Mouse (Mus musculus) heart, postnatal 14 days (tissue): ENCODE results near the gene Cuedc1. TPM values are rescaled to one million over a fixed set of nuclear protein-coding genes. Genes with fewer than 3 reads are reported as not detected.

Source experiments
- DNase-seq, 2 experiments: peaks; one replicate each; pipeline ENCODE4 v3.0.0; 2021 to 2022
- intact Hi-C: fragments of 180-260 bp; cut with DNase I; formaldehyde crosslinking; loops from one replicate; pipeline ENCODE4 v1.15.1; 2025
- long read RNA-seq, 2 experiments: library from polyadenylated mRNA; stranded (forward); transcript quantifications; one replicate each; pipeline ENCODE4 v2.0.0; 2021
- total RNA-seq, 2 experiments: library from RNA; stranded (reverse); gene quantifications; 2 replicates each; pipeline ENCODE4 v1.2.3; 2021

Cuedc1 gene
- total RNA-seq, result 10 to 100 TPM; 47.9 to 55.6 TPM
- long read RNA-seq, experiment 1, transcript Cuedc1-201 (11 exons, 3,180 nt), result major isoform, 15 of 42 reads
- long read RNA-seq, experiment 1, partial matches to known transcripts, result 15 of 42 reads
- long read RNA-seq, experiment 1, other reads (novel, unspliced or antisense), result 12 of 42 reads
- long read RNA-seq, experiment 2, transcript Cuedc1-201 (11 exons, 3,180 nt), result major isoform, 15 of 35 reads
- long read RNA-seq, experiment 2, partial matches to known transcripts, result 18 of 35 reads
- long read RNA-seq, experiment 2, other reads (novel, unspliced or antisense), result 2 of 35 reads

DNA sequence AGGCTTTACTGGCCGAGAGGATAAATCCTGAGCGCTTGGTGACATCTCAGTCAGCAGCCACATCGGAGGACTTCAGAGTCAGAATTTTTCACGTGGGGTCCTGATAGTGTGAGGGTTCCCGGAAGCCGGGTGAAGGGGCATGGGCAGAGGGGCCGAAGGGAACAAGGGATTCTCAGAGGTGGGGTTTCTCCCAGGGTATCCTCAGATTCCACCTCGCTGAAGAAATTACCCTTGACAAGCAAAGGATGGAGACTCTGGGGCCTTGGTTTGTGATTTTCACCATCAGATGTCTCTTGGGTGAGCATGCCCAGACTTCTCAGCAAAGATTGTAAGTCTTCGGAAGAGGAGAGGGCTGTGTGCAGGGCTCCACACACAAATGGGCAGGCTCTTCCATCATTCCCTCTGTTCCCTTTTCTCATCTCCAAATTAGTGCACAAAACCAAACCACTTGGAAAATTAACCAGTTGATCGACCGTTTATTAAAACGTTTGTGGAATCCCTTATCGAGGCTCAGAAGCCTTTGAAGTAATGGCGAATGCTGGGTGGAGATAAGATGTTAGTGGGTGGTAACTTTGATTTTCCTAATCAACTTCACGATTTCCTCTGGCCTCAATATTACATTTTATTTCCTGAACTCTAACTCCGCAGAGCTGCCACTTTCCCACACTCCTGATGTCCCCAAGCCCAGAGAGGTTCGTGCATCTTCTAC, at the start of gene Cuedc1:
Cuedc1 (plus strand) TSS at position 38 of the 709 bp plus-strand sequence.
- DNase-seq, result no peak

DNA sequence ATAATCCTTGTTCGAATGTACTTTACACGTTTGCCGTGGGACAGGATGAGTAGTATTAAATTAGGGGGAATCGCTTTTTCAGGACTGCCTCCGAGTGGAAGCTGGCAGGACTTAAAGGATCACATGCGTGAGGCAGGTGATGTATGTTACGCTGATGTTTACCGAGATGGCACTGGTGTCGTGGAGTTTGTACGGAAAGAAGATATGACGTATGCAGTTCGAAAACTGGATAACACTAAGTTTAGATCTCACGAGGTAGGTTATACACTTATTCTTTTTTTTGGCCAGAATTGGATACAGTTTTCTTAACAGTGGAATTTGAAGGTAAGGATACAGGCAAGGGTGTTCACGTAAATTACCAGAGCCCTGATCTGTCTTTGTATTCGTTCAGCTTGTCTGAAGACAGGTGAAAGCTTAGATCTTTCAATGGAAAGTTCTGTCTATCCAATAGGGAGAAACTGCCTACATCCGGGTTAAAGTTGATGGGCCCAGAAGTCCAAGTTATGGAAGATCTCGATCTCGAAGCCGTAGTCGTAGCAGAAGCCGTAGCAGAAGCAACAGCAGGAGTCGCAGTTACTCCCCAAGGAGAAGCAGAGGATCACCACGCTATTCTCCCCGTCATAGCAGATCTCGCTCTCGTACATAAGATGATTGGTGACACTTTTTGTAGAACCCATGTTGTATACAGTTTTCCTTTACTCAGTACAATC, 48.7 kb upstream of the Cuedc1 start:
- no peak for DNase-seq
- intact Hi-C loops, result no loop called here

More for the DNA sequence above, at the start of gene Cuedc1:
- intact Hi-C loops, result loop anchor here (2.0 to 5.0 kb wide), 2 partner anchors 21 to 64 kb away; no protein-coding TSS in a partner anchor

DNA sequence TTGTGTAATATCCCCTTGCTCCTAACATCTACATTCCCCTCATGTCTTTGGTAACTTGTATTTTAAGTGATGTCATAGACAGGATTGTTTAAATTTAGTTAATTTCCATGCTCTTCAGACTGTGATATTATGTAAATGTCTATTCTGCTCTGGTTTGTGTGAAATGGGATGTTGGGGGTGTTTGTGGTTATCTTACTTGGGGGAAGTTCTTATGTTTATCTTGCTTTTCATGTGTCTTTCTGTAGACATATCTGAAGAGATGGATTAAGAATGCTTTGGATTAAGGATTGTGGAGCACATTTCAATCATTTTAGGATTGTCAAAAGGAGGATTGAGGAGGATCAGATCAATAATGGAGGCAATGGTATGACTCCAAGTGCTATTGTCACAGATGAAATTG, 48.1 kb upstream of the Cuedc1 start:
- DNase-seq, result no peak
- intact Hi-C loops, result no loop called here

DNA sequence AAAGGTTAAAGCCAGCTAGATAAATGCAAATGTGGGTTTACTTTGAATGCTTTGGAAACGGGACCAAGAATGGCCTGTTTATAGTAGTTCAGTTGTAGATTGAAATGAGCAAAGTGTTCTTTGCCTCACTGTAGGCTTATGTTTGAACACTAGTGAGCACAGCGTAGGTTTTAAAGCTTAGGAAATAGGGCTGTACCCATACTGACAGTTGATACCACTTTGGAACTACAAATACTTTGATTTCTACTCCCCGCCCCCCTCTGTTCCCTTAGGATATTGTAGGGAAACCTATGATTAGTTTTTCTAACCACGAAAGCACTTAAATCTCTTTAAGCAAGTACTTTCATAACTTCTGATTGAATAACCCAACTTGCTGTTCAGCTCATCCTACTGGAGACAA, 45.2 kb upstream of the Cuedc1 start:
- DNase-seq, result no peak
- intact Hi-C loops, result no loop called here

DNA sequence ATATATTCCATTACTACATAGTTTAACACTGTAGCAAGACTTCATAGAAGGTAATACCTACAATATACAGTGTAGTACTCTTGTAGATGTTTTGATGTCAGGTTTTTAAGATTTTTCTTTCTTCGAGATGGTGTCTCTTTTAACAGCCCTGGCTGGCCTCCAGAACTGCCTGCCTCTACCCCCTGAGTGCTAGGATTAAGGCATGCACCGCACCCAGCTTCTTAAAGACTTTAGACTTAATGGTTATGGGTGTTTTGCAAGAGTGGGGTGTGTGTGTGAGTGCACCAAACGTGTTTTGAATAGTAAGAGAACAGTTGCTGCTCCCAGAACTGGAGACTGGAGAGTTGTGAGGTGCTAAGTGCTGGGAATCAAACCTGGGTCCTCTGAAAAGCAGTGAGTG, 44.0 kb upstream of the Cuedc1 start:
- DNase-seq, result no peak
- intact Hi-C loops, result loop anchor here (2.0 kb wide), 1 partner anchor 769 kb away; no protein-coding TSS in a partner anchor

DNA sequence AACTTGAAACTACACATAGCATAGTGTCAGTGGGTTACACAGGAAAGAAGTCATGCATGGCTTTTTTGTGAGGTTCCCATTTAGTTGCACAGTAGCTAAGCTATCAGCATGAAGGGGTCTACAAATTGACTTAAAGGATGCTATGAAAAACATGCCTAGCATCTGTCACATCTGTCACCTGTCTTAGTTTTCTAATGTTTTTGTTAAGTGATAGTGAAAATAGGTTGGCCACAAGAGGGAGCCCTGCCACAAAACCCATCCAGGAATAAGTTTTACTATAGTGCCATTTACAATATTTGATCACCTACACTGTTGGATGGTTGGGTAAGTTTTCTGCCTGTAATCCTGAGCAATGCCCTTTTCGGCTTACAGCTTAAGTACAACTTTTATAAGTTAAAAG, 43.3 kb upstream of the Cuedc1 start:
- peak; percentile 48 to 66 for DNase-seq
- intact Hi-C loops, result loop anchor here (2.0 kb wide), 1 partner anchor 768 kb away; no protein-coding TSS in a partner anchor

DNA sequence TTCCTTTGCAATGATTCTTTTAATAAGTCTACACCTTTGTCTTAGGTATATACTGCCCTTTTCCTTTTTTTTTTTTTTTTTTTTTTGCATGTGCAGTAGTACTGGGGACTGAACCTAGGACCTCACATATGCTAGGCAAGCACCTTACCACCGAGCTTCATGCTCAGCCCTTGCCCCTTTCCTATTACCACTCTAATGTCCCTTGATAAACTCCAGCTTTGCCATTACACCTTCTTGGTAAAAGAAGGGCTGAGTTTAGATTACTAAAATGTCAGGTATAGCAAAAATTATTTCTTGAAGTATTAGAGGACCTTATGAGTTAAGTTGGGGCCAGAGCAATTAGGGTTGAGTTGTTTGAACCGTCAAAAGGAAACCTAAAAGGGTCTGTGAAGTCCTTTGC, 42.1 kb upstream of the Cuedc1 start:
- DNase-seq, result no peak
- intact Hi-C loops, result loop anchor here (2.0 kb wide), 1 partner anchor 767 kb away; no protein-coding TSS in a partner anchor

DNA sequence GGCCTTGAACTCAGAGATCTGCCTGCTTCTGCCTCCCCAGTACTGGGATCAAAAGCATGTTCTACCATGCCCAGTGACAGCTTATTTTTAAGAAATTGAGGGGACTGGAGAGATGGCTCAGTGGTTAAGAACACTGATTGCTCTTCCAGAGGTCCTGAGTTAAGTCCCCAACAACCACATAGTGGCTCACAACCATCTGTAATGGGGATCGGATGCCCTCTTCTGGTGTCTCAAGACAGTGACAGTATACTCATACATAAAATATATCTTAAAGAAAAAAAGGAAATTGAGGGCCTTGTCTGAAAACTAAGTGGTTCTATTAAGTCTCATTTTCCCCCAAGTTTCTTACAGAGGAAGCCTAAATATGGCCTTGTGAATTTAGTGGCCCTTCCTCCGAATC, 40.1 kb upstream of the Cuedc1 start:
- intact Hi-C loops, result loop anchor here (2.0 kb wide), 1 partner anchor 129 kb away; no protein-coding TSS in a partner anchor
- no peak for DNase-seq

DNA sequence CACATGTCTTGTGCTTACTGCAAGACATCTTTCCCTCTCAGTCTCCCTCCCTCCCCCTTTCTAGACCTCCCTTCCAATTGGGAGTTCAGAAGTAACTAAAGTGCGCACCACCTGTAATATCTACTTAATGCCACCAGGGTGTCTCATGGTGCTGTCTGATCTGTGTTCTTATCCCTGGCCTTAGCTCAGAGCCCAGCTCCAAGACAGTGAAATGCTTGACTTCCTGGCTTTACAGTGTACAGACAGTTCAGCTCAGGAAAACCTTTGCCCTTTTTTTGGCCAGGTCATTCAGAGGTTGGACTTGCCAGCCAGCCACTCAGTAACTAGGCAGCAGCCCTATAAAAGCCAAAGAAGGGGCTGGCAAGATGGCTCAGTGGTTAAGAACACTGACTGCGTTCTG, 38.7 kb upstream of the Cuedc1 start:
- peak; percentile 28 to 53 for DNase-seq
- intact Hi-C loops, result loop anchor here (1.0 to 2.0 kb wide), 2 partner anchors 128 to 138 kb away; no protein-coding TSS in a partner anchor

DNA sequence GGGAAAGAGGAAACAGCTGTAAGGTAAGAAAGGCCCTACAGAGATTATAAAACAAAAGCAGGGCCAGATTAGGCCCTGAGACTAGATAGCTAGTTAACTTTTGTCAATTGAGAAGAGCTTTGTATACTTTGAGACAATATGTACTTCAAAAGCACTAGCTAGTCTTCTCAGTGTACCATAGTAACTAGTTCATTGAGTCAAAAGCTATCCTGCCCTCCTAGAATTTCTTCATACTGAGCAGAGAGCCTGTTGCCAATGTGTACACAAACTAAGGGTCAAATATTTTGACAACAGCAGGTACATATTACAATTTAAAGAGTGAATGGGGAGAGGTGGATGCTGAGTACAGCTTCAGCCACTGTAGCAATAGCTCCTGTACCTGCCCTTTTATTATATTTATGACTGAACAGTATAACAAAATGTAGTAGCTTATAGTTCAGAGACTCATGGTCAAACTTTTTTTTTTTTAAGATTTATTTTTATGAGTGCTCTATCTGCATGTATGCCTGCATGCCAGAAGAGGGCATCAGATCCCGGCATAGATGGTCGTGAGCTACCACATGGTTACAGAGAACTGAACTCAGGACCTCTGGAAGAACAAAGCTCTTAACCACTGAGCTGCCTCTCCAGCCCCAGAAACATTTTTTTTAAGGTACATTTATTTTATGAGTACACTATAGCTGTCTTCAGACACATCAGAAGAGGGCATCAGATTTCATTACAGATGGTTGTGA, 35.8 kb upstream of the Cuedc1 start:
- no peak for DNase-seq
- intact Hi-C loops, result loop anchor here (1.0 kb wide), 1 partner anchor 100 kb away; no protein-coding TSS in a partner anchor

DNA sequence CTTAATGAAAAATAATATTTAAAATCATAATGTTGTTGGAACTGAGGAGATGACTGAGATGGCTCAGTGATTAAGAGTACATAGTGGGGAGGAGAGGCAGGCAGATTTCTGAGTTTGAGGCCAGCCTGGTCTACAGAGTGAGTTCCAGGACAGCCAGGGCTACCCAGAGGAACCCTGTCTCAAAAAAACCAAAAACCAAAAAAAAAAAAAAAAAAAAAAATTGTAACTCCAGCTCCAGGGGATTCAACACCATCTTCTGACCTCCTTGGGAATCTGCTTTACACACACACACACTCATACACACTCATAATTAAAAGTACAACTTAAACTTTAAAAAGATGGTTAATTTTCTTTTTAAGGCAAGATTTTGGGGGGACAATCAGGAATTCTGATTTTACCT, 32.1 kb upstream of the Cuedc1 start:
- no peak for DNase-seq
- intact Hi-C loops, result loop anchor here (5.0 kb wide), 1 partner anchor 52 kb away; no protein-coding TSS in a partner anchor

DNA sequence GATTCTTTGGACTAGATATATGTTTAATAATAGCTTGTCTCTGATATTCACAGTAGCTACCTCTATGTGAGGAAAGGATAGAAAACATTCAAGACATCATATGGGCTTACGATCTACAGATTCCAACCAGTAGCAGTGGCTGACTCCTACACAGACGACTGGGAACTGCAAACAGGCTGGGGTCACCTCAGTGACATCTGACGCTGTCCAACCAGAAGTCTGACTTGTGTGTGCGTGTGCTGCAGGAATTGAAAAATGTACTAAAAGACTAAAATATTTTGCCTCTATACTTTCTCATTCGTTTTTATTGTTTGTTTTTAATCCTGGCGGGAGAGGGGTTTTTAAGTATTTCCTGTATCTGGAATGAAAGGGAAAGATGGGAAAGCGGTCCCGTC, 30.7 kb upstream of the Cuedc1 start:
- intact Hi-C loops, result loop anchor here (5.0 kb wide), 1 partner anchor 50 kb away; no protein-coding TSS in a partner anchor
- DNase-seq, result no peak

DNA sequence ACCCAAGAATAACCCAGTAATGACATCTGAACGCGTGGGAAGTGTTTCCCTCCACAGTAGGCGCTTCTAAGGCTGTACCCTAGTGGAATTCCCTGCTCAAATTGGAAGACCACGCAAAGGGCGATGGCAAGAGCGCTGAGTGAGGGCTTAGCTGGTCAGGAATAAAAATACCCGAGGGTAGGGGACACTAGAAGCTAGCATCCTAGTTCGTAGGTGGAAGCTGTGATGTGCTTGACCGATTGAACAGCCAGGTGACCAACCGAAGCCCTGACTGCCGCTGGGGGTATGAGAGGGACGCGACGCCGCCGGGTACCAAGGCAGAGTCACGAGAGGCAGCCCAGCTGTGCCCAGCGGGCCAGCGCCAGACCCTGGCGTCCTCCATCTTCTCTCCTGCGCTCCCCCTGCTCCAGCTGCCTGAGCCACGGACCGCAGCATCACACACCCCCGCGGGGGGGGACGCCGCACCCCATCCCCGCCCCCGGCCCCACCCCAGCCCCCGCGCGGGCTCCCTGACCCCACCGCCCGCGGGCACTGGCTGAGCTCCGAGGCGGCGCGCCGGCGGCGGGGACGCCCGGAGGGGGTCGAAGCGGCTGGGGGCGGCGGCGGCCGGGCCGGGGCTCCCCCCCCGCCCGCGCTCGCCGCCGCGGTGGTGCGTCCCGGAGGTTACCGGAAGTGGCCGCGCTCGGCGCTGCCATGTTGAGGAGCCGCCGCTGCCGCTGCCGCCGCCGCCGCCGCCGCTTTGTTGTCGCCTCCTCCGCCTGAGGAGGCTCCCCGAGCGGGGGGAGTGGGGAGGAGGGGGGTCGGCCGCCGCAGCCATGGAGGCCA, 30.1 kb upstream of the Cuedc1 start, which contains the start of gene Vezf1:
Vezf1 (plus strand) TSS at position 694 of the 825 bp plus-strand sequence.
- peak; percentile 85 to 87 for DNase-seq
- intact Hi-C loops, result loop anchor here (5.0 kb wide), 1 partner anchor 50 kb away; no protein-coding TSS in a partner anchor

DNA sequence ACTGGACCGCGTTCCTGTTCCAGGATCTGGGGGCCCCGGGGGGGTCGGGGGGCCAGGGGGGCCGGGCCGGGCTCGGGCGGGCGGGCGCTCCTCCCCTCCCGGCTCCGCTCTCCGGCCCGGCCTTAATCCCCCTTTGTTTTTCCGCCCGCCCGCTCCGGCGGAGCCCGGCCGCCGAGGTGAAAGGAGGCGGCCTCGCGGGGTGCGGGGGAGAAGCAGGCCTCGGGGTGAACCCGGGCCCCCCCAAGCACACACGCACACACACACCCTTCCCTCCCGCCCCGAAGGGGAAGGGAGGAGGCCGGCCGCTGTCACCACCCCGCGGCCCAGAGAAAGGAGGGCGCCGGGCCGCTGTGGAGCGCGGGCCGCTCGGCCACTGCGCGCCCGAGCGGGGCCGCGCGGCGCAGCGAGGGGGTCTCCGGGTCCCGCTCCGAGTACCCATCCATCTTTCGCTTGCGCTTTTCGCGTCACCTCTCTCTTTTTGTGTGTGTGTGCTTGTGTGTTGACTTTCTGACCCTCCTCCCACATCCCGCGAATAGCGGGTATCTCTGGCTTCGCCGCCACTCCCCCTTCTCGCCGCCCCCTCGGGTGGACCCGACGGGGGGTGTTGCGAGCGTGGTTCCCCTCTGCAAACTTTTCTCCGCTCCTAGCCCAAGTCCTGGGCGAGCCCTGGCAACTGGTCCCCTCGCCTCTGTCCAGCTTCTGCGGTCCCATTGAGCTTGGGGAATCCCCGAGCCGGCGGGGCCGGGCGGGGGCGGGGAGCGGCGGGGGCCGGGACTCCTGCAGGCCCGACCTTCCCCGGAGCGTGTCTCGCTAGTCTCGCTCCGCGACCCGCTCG, 29.2 kb upstream of the Cuedc1 start:
- DNase-seq, result peak; percentile 80 to 85
- intact Hi-C loops, result loop anchor here (5.0 kb wide), 1 partner anchor 49 kb away; no protein-coding TSS in a partner anchor

DNA sequence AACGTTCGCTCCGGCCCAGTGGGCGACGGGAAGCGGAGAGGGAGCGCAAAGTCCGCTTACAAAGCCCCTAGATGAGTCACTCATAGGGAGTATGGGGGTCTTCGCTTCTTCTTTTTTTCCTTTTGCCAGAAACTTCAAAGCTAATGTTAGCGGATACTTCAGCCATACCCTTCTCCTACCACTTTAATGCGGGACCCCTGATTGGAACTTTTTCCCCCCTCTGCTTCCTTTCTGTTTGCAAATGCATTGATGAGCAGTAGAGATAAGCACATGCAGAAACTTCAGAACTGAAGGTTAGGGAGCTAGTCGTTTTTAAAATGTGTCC, 28.6 kb upstream of the Cuedc1 start:
- no peak for DNase-seq
- intact Hi-C loops, result loop anchor here (5.0 kb wide), 1 partner anchor 48 kb away; no protein-coding TSS in a partner anchor

DNA sequence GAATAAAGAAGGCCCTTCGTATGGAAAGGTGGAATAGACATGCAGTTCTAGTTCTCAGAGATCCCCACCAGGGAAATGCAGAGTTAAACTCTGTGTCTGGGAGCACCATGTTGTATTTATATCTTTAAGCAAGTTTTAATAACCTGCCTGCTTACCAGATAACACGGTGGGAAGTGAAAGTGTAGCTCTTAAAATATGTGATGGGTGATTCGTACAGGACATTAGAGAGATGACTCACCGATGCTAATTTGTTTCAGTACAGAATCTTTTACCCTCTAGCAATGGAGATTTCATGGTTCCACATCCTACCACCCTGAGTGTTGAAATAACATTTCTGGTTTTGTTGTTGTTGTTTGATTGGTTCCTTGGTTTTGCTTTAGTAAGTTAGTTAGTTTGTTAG, 27.5 kb upstream of the Cuedc1 start:
- intact Hi-C loops, result no loop called here
- DNase-seq, result no peak

DNA sequence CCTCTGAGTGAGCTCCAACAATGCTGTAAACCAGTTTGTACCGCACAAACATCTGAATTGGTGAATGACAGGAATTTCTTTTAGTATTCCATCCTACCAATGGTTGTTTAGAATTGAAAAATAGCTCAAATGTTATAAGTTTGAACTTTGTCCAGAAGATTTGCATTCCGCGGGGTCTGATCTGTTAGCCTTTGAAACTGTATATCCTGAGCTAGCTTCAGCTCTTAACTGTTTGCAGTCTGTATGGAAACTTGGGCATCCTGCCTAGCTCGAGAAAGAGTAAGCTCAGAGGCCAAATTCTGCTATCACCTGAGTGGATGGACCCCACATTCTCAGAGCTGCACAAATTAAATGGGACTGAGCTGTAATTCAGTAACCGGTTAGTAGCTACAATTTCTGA, 26.7 kb upstream of the Cuedc1 start:
- intact Hi-C loops, result no loop called here
- DNase-seq, result no peak

DNA sequence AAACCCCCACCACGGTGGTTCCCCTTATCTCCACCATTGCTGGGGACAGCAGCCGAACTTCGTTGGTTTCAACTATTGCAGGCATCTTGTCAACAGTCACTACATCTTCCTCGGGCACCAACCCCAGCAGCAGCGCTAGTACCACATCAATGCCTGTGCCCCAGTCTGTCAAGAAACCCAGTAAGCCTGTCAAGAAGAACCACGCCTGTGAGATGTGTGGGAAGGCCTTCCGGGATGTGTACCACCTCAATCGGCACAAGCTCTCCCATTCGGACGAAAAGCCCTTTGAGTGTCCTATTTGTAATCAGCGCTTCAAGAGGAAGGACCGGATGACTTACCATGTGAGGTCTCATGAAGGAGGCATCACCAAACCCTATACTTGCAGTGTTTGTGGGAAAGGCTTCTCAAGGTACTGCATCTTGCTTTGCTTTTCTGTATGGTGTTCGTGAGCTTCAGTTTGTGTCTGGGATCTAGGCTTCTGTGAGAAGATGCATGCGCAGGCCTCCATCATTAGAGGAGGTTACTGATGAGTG, 24.4 kb upstream of the Cuedc1 start:
- no peak for DNase-seq
- intact Hi-C loops, result loop anchor here (2.0 kb wide), 1 partner anchor 23 kb away; no protein-coding TSS in a partner anchor
